Mouse (Mus musculus) liver, embryonic 15.5 days (tissue): ENCODE measurements at regions not wholly inside any gene's neighbourhood (a gene's known extent, or its start where the extent isn't known, plus 50 kb on each side); places are given as distances from the start of the nearest gene placed in this dataset.

Experiments used
- ATAC-seq: fragments of 200-750 bp; cut with Nextera tagmentation; 2 replicates; pipeline ENCODE4 v1.8.0; 2017; ENCODE audit warnings: moderate number of reproducible peaks, mild to moderate bottlenecking, moderate library complexity; ENCODE audit not compliant: insufficient read depth
- H3K27ac ChIP-seq: fragments of 300-500 bp; sonication (generic); replicated peaks from 2 replicates; pipeline ENCODE4 v1.5.1; 2015; ENCODE audit warnings: mild to moderate bottlenecking, inconsistent platforms
- H3K27me3 ChIP-seq: fragments of 300-500 bp; sonication (generic); 2 replicates; pipeline ENCODE4 v1.6.1; 2015; ENCODE audit warnings: mild to moderate bottlenecking, inconsistent platforms
- H3K36me3 ChIP-seq: fragments of 300-500 bp; sonication (generic); replicated peaks from 2 replicates; pipeline ENCODE4 v1.6.1; 2015; ENCODE audit warnings: moderate library complexity, mild to moderate bottlenecking, inconsistent platforms
- H3K4me1 ChIP-seq: fragments of 300-500 bp; sonication (generic); replicated peaks from 2 replicates; pipeline ENCODE4 v1.6.1; 2015; ENCODE audit warnings: inconsistent platforms
- H3K4me2 ChIP-seq: fragments of 300-500 bp; sonication (generic); 2 replicates; pipeline ENCODE4 v1.6.1; 2015; ENCODE audit warnings: moderate library complexity, mild to moderate bottlenecking, inconsistent platforms
- H3K4me3 ChIP-seq: fragments of 300-500 bp; sonication (generic); replicated peaks from 2 replicates; pipeline ENCODE4 v1.5.1; 2015; ENCODE audit warnings: mild to moderate bottlenecking, inconsistent platforms
- H3K9ac ChIP-seq: fragments of 300-500 bp; sonication (generic); 2 replicates; pipeline ENCODE4 v1.6.1; 2015; ENCODE audit warnings: moderate library complexity, mild to moderate bottlenecking, inconsistent platforms
- H3K9me3 ChIP-seq: fragments of 300-500 bp; sonication (generic); replicated peaks from 2 replicates; pipeline ENCODE4 v1.6.1; 2016; ENCODE audit warnings: inconsistent platforms
- WGBS: fragments of 180-500 bp; shearing (Covaris S2); methylation state at CpG from one replicate; pipeline ENCODE4 v1.1.7; 2015; ENCODE audit warnings: mixed read lengths; ENCODE audit not compliant: insufficient replicate concordance; 5-methylcytosine and 5-hydroxymethylcytosine counted together

DNA sequence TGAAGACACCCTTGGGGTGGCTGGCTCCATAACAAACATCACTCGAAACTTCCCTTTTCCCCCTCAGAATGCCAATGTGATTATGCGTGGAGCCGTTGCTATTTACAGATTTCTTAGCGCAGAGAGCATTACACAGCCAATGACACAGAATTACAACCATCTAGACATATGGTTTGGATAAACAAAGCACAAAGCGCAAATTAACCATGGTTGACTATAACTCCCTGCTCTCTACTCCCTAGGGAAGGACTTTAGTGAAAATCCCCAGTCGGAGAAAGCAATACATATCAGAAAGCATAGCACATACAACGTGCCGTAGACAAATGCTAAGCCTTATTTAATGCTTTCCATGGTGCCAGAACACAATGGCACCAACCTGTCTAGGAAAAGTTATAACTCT, 131.8 kb downstream of the Tshz3 start:
- H3K4me2 ChIP-seq: no peak overlapping the region
- no peak overlapping the region for H3K9ac ChIP-seq
- WGBS: 76% methylated on average over 8 of the region's 8 CpGs
- no peak for ATAC-seq
- H3K27me3 ChIP-seq: no peaks in the 10 kb centered on the region
- no peak overlapping the region for H3K4me3 ChIP-seq
- no peaks in the 10 kb centered on the region for H3K4me1 ChIP-seq
- no peaks in the 10 kb centered on the region for H3K36me3 ChIP-seq
- H3K9me3 ChIP-seq: no peaks in the 10 kb centered on the region
- no peak overlapping the region for H3K27ac ChIP-seq

DNA sequence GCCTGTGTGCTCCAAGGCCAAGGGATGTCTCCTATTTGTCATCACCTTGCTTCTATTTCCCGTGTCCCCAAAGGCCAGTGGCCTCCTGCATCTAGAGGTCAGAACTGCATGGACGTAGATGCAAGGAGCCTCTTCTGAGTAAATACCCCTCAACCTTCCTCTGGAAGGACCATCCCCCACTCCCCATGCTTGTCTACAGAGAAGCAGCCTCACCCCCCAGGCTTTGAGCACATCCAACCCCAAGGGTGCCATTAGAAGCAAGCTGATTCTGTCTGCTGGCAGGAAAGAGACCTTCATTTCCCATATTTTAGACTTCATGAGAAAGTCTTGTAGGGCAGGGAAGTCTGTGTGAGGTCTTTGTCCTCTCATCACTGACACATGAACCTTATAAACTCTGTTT, 132.2 kb downstream of the Tshz3 start:
- no peaks in the 10 kb centered on the region for H3K4me1 ChIP-seq
- H3K4me3 ChIP-seq: no peak overlapping the region
- 53% methylated on average over 2 of the region's 2 CpGs for WGBS
- H3K27ac ChIP-seq: no peak overlapping the region
- no peak overlapping the region for H3K9ac ChIP-seq
- H3K36me3 ChIP-seq: no peaks in the 10 kb centered on the region
- no peak for ATAC-seq
- H3K4me2 ChIP-seq: no peak overlapping the region
- H3K9me3 ChIP-seq: no peaks in the 10 kb centered on the region
- H3K27me3 ChIP-seq: no peaks in the 10 kb centered on the region

DNA sequence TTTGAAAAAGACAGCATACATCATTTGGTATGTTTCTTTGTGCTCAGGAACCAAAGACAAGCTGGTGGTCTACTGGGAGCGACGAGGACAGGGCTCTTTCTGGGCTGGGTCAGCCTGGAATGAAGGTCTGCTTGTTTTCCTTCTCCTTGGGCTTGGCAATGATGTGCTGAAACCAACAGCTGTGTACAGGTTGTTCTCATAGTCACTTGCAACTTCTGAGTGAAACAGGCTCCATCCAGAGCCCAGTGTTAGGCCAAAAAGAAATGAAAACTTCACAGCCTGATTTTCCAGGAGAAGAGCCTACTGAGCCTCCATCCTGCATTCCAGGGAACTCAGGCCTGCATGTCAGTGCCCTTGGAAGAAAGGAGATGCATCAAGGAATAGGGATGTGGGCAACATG, 150.4 kb downstream of the Tshz3 start:
- Histone ChIP-seq H3K36me3 (no peaks in the 10 kb centered on the region), H3K9ac (no peak overlapping the region), H3K4me2 (no peak overlapping the region), H3K4me3 (no peak overlapping the region), H3K27me3 (no peaks in the 10 kb centered on the region), H3K27ac (no peak overlapping the region), H3K4me1 (no peaks in the 10 kb centered on the region), H3K9me3 (no peaks in the 10 kb centered on the region)
- WGBS: 58% methylated on average over 2 of the region's 2 CpGs
- ATAC-seq: no peak

DNA sequence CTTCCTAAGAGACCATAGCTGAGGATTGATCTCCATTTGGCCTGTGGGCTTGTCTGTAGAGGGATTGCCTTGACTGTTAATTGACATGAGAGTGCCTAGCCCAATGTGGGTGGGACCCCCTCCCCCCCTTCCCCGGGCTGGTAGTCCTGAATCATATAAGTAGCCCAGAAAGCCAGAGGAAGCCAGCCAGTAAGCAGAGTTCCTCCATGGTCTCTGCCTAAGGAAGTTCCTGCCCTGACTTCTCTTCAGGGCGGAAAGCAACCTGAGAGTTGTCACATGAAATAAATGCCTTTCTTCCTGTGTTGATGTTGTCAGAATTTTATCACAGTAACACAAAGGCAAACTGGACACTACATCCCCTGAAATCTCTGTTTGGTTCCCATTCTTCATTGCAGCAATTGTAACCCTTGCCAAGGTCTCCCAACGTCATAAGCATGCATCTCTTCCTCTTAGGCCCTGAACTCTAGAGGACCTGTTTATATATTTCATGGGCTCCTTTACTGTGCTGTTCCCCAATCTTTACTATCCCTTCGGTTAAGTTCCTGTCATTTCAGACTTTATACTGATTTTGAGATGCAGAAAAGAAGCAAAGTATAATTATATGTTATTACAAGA, 153.5 kb downstream of the Tshz3 start:
- Histone ChIP-seq H3K4me3 (no peak overlapping the region), H3K27me3 (no peaks in the 10 kb centered on the region), H3K9me3 (no peaks in the 10 kb centered on the region), H3K36me3 (no peaks in the 10 kb centered on the region), H3K9ac (no peak overlapping the region), H3K4me2 (no peak overlapping the region), H3K4me1 (no peaks in the 10 kb centered on the region), H3K27ac (no peak overlapping the region)
- ATAC-seq: no peak
- 36% methylated on average over 4 of the region's 4 CpGs for WGBS

DNA sequence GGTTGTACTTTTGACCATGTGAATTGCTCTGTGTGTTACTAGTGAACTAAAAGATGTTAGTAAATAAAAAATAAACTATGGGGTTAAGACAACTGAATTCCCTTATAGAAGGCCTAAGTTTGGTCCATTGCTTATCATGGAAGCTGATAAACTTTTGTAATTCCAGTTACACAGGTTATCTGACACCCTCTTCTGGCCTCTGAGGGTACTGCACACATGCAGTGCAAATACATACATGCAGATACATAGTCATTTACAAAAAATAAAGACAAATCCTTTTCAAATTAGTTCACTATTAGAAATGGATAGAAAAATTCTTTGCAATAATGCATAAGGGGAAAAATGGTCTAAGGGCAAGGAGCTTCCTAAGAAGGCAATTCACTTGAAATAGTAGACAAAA, 156.4 kb downstream of the Tshz3 start:
- Histone ChIP-seq H3K4me2 (no peak overlapping the region), H3K9ac (no peak overlapping the region), H3K4me1 (no peaks in the 10 kb centered on the region), H3K4me3 (no peak overlapping the region), H3K9me3 (no peaks in the 10 kb centered on the region), H3K27me3 (no peaks in the 10 kb centered on the region), H3K27ac (no peak overlapping the region), H3K36me3 (no peaks in the 10 kb centered on the region)
- ATAC-seq: no peak

DNA sequence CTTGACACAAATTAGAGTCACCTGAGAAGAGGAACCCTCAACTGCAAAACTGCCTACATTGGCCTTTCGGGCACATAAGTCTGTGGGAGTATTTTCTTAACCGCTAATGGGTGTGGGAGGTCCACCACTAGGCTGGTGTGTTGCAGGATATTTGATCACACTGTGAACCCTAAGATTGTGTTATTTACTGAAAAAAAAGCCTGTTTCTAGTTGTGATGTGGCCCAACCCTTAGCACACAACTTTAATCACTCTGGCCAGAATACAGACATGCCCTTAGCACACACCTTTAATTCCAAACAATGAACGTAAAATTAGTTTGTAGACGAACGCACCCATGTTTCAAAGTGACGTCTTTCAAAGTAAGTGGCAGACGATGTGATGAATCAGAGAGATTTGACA, 161.5 kb downstream of the Tshz3 start:
- Histone ChIP-seq H3K36me3 (no peaks in the 10 kb centered on the region), H3K9ac (no peak overlapping the region), H3K9me3 (no peaks in the 10 kb centered on the region), H3K4me2 (no peak overlapping the region), H3K27ac (no peak overlapping the region), H3K4me3 (no peak overlapping the region), H3K4me1 (no peaks in the 10 kb centered on the region), H3K27me3 (no peaks in the 10 kb centered on the region)
- WGBS: 68% methylated on average over 7 of the region's 7 CpGs
- ATAC-seq: no peak

DNA sequence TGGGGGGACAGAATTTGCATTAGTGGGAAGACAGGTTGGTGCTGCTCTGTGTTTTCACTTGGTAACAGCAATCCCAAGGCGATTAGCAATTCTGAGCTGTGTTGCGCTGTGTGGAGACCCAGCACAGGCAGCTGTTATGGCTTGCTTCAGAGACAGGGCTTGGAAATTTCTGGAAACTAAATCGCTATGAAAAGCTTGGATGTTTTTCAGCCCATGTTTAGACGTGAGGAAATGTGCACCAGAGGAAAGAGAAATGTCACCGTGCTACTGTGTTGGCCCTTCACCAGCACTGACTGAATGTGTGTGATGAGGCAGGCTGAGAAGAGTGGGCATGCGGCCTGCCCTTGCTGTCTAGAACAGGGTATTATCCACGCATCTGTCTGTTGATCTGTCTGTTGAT, 164.6 kb downstream of the Tshz3 start:
- H3K4me2 ChIP-seq: no peak overlapping the region
- ATAC-seq: no peak
- H3K36me3 ChIP-seq: no peaks in the 10 kb centered on the region
- no peaks in the 10 kb centered on the region for H3K4me1 ChIP-seq
- 66% methylated on average over 7 of the region's 7 CpGs for WGBS
- no peaks in the 10 kb centered on the region for H3K27me3 ChIP-seq
- H3K9ac ChIP-seq: no peak overlapping the region
- no peaks in the 10 kb centered on the region for H3K9me3 ChIP-seq
- no peak overlapping the region for H3K27ac ChIP-seq
- H3K4me3 ChIP-seq: no peak overlapping the region

DNA sequence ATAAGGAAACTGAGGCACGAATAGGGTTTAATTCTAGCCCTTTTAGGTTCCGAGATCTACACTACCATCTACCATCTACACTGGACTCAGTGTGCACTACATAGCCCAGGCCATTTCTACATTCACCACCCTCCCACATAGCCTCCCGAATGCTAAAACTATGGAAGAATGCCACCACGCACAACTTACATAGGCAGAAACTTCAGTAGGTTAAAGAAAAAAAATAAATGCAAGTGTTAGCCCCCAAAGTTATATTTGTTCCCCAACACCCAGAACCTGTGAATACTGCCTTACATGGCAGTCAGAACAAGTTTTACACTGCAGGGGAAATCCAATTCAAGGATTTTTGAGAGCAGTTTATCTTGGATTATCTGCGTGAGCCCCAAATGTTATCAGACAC, 165.8 kb downstream of the Tshz3 start:
- no peak overlapping the region for H3K27ac ChIP-seq
- no peak overlapping the region for H3K4me2 ChIP-seq
- H3K36me3 ChIP-seq: no peaks in the 10 kb centered on the region
- no peaks in the 10 kb centered on the region for H3K27me3 ChIP-seq
- no peak overlapping the region for H3K9ac ChIP-seq
- no peak overlapping the region for H3K4me3 ChIP-seq
- no peak for ATAC-seq
- H3K4me1 ChIP-seq: no peaks in the 10 kb centered on the region
- 60% methylated on average over 5 of the region's 5 CpGs for WGBS
- no peaks in the 10 kb centered on the region for H3K9me3 ChIP-seq

DNA sequence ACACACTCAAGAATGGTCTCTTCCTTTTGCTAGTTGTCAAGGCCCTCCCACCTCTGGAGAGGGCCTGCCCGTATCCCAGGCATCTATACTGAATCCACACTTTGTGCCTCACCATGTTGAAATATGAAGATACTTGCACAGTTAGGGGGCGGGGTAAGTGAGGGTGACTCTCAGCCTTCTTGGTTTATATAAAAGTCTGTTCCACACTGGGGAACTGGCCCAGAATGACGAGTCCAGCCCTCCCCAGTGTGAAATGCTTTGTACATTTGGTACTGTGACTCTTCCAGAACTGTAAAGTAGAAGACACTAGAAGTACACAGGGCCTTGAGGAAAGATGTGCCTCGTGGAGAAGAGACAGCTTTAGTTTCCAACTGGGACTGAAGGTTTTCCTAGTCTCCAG, 166.8 kb downstream of the Tshz3 start:
- H3K4me2 ChIP-seq: no peak overlapping the region
- WGBS: 51% methylated on average over 4 of the region's 4 CpGs
- no peaks in the 10 kb centered on the region for H3K4me1 ChIP-seq
- H3K9ac ChIP-seq: no peak overlapping the region
- ATAC-seq: no peak
- H3K4me3 ChIP-seq: no peak overlapping the region
- H3K27me3 ChIP-seq: no peaks in the 10 kb centered on the region
- no peaks in the 10 kb centered on the region for H3K9me3 ChIP-seq
- H3K27ac ChIP-seq: no peak overlapping the region
- H3K36me3 ChIP-seq: no peaks in the 10 kb centered on the region

DNA sequence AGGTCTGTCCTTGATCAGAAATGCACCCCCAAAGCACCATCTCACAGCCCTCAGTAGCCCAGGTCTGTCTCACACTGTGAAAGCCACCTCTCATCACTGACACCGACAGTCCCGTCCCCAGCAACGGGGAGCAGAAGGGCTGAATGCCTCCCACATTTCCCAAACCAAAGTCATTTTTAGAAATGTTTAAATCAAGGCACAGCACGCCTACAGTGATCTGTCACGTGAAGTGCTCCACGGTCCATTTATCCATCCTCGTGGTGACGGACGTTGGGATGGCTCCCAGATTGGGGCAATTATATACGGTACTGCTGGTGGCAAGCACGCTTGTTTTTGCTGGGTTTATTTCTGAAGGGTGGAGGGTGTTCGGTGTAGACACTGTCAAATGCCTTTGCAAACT, 168.7 kb downstream of the Tshz3 start:
- WGBS: 74% methylated on average over 12 of the region's 12 CpGs

DNA sequence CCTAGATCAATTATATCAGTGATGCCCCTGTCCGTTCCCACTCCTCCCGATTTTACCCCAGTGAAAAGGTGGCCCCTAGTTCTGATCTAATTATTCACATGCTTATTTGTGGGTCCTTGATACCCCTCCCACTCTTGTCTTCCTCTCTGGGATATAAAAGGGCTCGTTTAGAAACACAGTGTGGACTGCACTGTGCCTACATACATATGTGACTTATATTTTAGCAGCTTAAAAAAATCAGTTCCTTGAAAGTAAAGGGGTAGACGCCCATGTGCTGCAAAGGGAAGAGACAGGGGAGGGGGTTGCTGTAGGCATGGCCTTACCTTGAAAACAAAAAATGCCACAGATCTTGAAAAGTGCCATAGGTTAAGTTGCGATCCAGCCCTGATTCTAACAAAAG, 176.1 kb downstream of the Tshz3 start:
- Histone ChIP-seq H3K9ac (no peak overlapping the region), H3K27ac (no peak overlapping the region), H3K4me2 (no peak overlapping the region), H3K4me3 (no peak overlapping the region), H3K9me3 (no peaks in the 10 kb centered on the region), H3K4me1 (no peaks in the 10 kb centered on the region), H3K27me3 (no peaks in the 10 kb centered on the region), H3K36me3 (no peaks in the 10 kb centered on the region)
- WGBS: 51% methylated on average over 5 of the region's 5 CpGs
- no peak for ATAC-seq

More for the DNA sequence above, 168.7 kb downstream of the Tshz3 start:
- no peak for ATAC-seq
- Histone ChIP-seq H3K27me3 (no peaks in the 10 kb centered on the region), H3K4me3 (no peak overlapping the region), H3K4me2 (no peak overlapping the region), H3K27ac (no peak overlapping the region), H3K4me1 (no peaks in the 10 kb centered on the region), H3K36me3 (no peaks in the 10 kb centered on the region), H3K9me3 (no peaks in the 10 kb centered on the region), H3K9ac (no peak overlapping the region)

DNA sequence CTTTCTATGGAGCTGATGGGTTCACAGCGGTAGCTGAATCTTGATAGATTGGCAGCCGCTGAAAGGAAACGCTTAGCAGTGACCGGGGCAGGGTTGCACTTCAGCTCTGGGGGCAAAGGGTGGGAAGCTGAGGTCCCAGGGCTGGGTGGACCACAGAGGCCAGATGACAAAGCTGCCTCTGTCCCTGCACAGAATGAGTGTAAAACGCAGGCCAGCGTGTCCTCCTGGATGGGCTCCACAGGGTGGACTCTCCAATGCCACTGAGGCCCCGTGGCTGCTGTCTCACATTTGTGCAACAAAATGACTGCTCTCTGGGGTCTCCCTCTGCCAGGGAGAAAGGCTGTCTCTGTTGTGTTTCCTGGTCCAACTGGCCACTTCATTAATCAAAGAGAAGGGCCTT, 179.8 kb downstream of the Tshz3 start:
- Histone ChIP-seq H3K27me3 (no peaks in the 10 kb centered on the region), H3K4me1 (no peaks in the 10 kb centered on the region), H3K9me3 (no peaks in the 10 kb centered on the region), H3K4me2 (no peak overlapping the region), H3K27ac (no peak overlapping the region), H3K4me3 (no peak overlapping the region), H3K36me3 (no peaks in the 10 kb centered on the region), H3K9ac (no peak overlapping the region)
- ATAC-seq: no peak
- WGBS: 30% methylated on average over 7 of the region's 7 CpGs
